Mouse (Mus musculus) neural tube, embryonic 14.5 days (tissue): ENCODE data around the gene Pdzd2. TPM values are rescaled to one million over a fixed set of nuclear protein-coding genes. Genes with fewer than 3 reads are reported as not detected.

Source experiments
- ATAC-seq: fragments of 200-750 bp; cut with Nextera tagmentation; 2 replicates; pipeline ENCODE4 v1.8.0; 2017; ENCODE audit warnings: low read depth, mild to moderate bottlenecking, moderate TSS enrichment, moderate library complexity
- H3K27ac ChIP-seq: fragments of 300-500 bp; sonication (generic); 2 replicates; pipeline ENCODE4 v1.5.1; 2014; ENCODE audit warnings: low read depth, mild to moderate bottlenecking, control low read depth, low read length, moderate library complexity, mixed read lengths
- H3K27me3 ChIP-seq: fragments of 300-500 bp; sonication (generic); 2 replicates; pipeline ENCODE4 v1.6.1; 2014; ENCODE audit warnings: low read length; ENCODE audit not compliant: control insufficient read depth, insufficient read depth
- H3K36me3 ChIP-seq: fragments of 300-500 bp; sonication (generic); 2 replicates; pipeline ENCODE4 v1.6.1; 2014; ENCODE audit warnings: low read length, mixed read lengths; ENCODE audit not compliant: control insufficient read depth, insufficient read depth
- H3K4me1 ChIP-seq: fragments of 300-500 bp; sonication (generic); 2 replicates; pipeline ENCODE4 v1.6.1; 2014; ENCODE audit warnings: low read length; ENCODE audit not compliant: control insufficient read depth, insufficient read depth
- H3K4me2 ChIP-seq: fragments of 300-500 bp; sonication (generic); 2 replicates; pipeline ENCODE4 v1.6.1; 2014; ENCODE audit warnings: mild to moderate bottlenecking, low read depth, low read length, control low read depth
- H3K4me3 ChIP-seq: fragments of 300-500 bp; sonication (generic); 2 replicates; pipeline ENCODE4 v1.5.1; 2014; ENCODE audit warnings: low read depth, low read length, control low read depth, mixed read lengths
- H3K9ac ChIP-seq: fragments of 300-500 bp; sonication (generic); replicated peaks from 2 replicates; pipeline ENCODE4 v1.6.1; 2014; ENCODE audit warnings: low read depth, mild to moderate bottlenecking, control low read depth, low read length, mixed read lengths
- H3K9me3 ChIP-seq: fragments of 300-500 bp; sonication (generic); 2 replicates; pipeline ENCODE4 v1.6.1; 2016; ENCODE audit warnings: low read length; ENCODE audit not compliant: control insufficient read depth
- WGBS: fragments of 180-500 bp; shearing (Covaris S2); extraction: QIAGEN DNeasy Blood & Tissue Kit; methylation state at CpG from one replicate; pipeline ENCODE4 v1.1.7; 2014; 5-methylcytosine and 5-hydroxymethylcytosine counted together
- polyA plus RNA-seq: library from polyadenylated mRNA; unstranded; fragments of >200 nt; fragmentation: Nextera tagmentation; extraction: Ambion mirVana; gene quantifications from 2 replicates; pipeline ENCODE4 v1.2.1, GENCODE M21; 2014

Pdzd2 gene
- polyA plus RNA-seq, 1 experiment from 2014 or later, result 16.6 TPM

- Histone ChIP-seq H3K9ac (no peak overlapping the region), H3K4me3 (no peak overlapping the region), H3K27ac (no peak overlapping the region), H3K4me1 (no peaks in the 10 kb centered on the region), H3K36me3 (no peaks in the 10 kb centered on the region), H3K4me2 (no peak overlapping the region), H3K27me3 (no peaks in the 10 kb centered on the region), H3K9me3 (no peaks in the 10 kb centered on the region)
- no peak for ATAC-seq
- 94% methylated on average over 6 of the region's 6 CpGs for WGBS
These were observed 73.8 kb downstream of the Pdzd2 start for GRCm38 (mm10) chr15:12665946-12666345.

- no peaks in the 10 kb centered on the region for H3K27me3 ChIP-seq
- no peaks in the 10 kb centered on the region for H3K4me1 ChIP-seq
- H3K9me3 ChIP-seq, result no peaks in the 10 kb centered on the region
- no peak for ATAC-seq
- no peak overlapping the region for H3K4me3 ChIP-seq
- H3K27ac ChIP-seq, result no peak overlapping the region
- H3K36me3 ChIP-seq, result no peaks in the 10 kb centered on the region
- no peak overlapping the region for H3K9ac ChIP-seq
- WGBS, result 98% methylated on average over 9 of the region's 9 CpGs
- H3K4me2 ChIP-seq, result no peak overlapping the region
These were observed 76.4 kb downstream of the Pdzd2 start for GRCm38 (mm10) chr15:12663351-12663750.

- Histone ChIP-seq H3K4me1 (no peaks in the 10 kb centered on the region), H3K4me3 (no peak overlapping the region), H3K9me3 (no peaks in the 10 kb centered on the region), H3K27me3 (no peaks in the 10 kb centered on the region), H3K36me3 (no peaks in the 10 kb centered on the region), H3K4me2 (no peak overlapping the region), H3K9ac (no peak overlapping the region), H3K27ac (no peak overlapping the region)
- no peak for ATAC-seq
- 90% methylated on average over 9 of the region's 9 CpGs for WGBS
These were observed 79.4 kb downstream of the Pdzd2 start for GRCm38 (mm10) chr15:12660320-12660719.

- Histone ChIP-seq H3K9me3 (no peaks in the 10 kb centered on the region), H3K27ac (no peak overlapping the region), H3K36me3 (no peaks in the 10 kb centered on the region), H3K4me2 (no peak overlapping the region), H3K9ac (no peak overlapping the region), H3K27me3 (no peaks in the 10 kb centered on the region), H3K4me1 (no peaks in the 10 kb centered on the region), H3K4me3 (no peak overlapping the region)
- ATAC-seq, result no peak
- WGBS, result 66% methylated on average over 6 of the region's 6 CpGs
These were observed 83.6 kb downstream of the Pdzd2 start for GRCm38 (mm10) chr15:12655959-12656662.

GRCm38 (mm10) chr15:12655316-12655715 is 84.4 kb downstream of the Pdzd2 start:
- Histone ChIP-seq H3K36me3 (no peaks in the 10 kb centered on the region), H3K4me1 (no peaks in the 10 kb centered on the region), H3K9me3 (no peaks in the 10 kb centered on the region), H3K27ac (no peak overlapping the region), H3K27me3 (no peaks in the 10 kb centered on the region), H3K9ac (no peak overlapping the region), H3K4me2 (no peak overlapping the region), H3K4me3 (no peak overlapping the region)
- ATAC-seq, result no peak
- 96% methylated on average over 7 of the region's 7 CpGs for WGBS

- ATAC-seq, result no peak
- no peak overlapping the region for H3K4me2 ChIP-seq
- no peak overlapping the region for H3K27ac ChIP-seq
- H3K36me3 ChIP-seq, result no peaks in the 10 kb centered on the region
- H3K9me3 ChIP-seq, result no peaks in the 10 kb centered on the region
- H3K27me3 ChIP-seq, result no peaks in the 10 kb centered on the region
- H3K9ac ChIP-seq, result no peak overlapping the region
- 65% methylated on average over 15 of the region's 15 CpGs for WGBS
- H3K4me1 ChIP-seq, result no peaks in the 10 kb centered on the region
- H3K4me3 ChIP-seq, result no peak overlapping the region
These were observed 87.2 kb downstream of the Pdzd2 start for GRCm38 (mm10) chr15:12652336-12653031.

GRCm38 (mm10) chr15:12650236-12650635 is 89.5 kb downstream of the Pdzd2 start:
- Histone ChIP-seq H3K4me2 (no peak overlapping the region), H3K4me1 (no peaks in the 10 kb centered on the region), H3K27me3 (no peaks in the 10 kb centered on the region), H3K9ac (no peak overlapping the region), H3K36me3 (no peaks in the 10 kb centered on the region), H3K27ac (no peak overlapping the region), H3K4me3 (no peak overlapping the region), H3K9me3 (no peaks in the 10 kb centered on the region)
- 81% methylated on average over 3 of the region's 3 CpGs for WGBS
- no peak for ATAC-seq

- ATAC-seq, result no peak
- Histone ChIP-seq H3K4me2 (no peak overlapping the region), H3K9me3 (no peaks in the 10 kb centered on the region), H3K9ac (no peak overlapping the region), H3K36me3 (no peaks in the 10 kb centered on the region), H3K4me3 (no peak overlapping the region), H3K27me3 (no peaks in the 10 kb centered on the region), H3K27ac (no peak overlapping the region), H3K4me1 (no peaks in the 10 kb centered on the region)
- WGBS, result 82% methylated on average over 3 of the region's 3 CpGs
These were observed 90.0 kb downstream of the Pdzd2 start for GRCm38 (mm10) chr15:12649674-12650073.

GRCm38 (mm10) chr15:12649131-12649530 is 90.6 kb downstream of the Pdzd2 start:
- H3K36me3 ChIP-seq, result no peaks in the 10 kb centered on the region
- WGBS, result 83% methylated on average over 2 of the region's 2 CpGs
- no peak for ATAC-seq
- H3K9me3 ChIP-seq, result no peaks in the 10 kb centered on the region
- no peaks in the 10 kb centered on the region for H3K4me1 ChIP-seq
- no peaks in the 10 kb centered on the region for H3K27me3 ChIP-seq
- H3K9ac ChIP-seq, result no peak overlapping the region
- no peak overlapping the region for H3K27ac ChIP-seq
- no peak overlapping the region for H3K4me3 ChIP-seq
- H3K4me2 ChIP-seq, result no peak overlapping the region
